Mouse (Mus musculus): ENCODE results near the gene Mcoln3. TPM values are rescaled to one million over a fixed set of nuclear protein-coding genes. Genes with fewer than 3 reads are reported as not detected.

The Mcoln3 gene
- total RNA-seq, 2 experiments from 2014 or later = not detected

- peak; percentile 54 for DNase-seq
These were observed 60.7 kb downstream of the Mcoln3 start for GRCm38 (mm10) chr3:146177748-146178582.

- no peak for DNase-seq
These were observed 63.1 kb downstream of the Mcoln3 start for GRCm38 (mm10) chr3:146180341-146180740.

GRCm38 (mm10) chr3:146180986-146181385 is 63.7 kb downstream of the Mcoln3 start:
- no peak for DNase-seq

GRCm38 (mm10) chr3:146184992-146185657 is 67.9 kb downstream of the Mcoln3 start:
- peak; percentile 12 for DNase-seq

- no peak for DNase-seq
These were observed 68.8 kb downstream of the Mcoln3 start for GRCm38 (mm10) chr3:146186033-146186432.

GRCm38 (mm10) chr3:146189933-146190332 is 72.7 kb downstream of the Mcoln3 start:
- no peak for DNase-seq

Other genes starting within 250 kb of the Mcoln3 start
- gene Bcl10, start 194.6 kb upstream of the Mcoln3 start, total RNA-seq (2021) = 1 to 10 TPM; 9.1 to 9.2 TPM
- gene 2410004B18Rik, start 179.4 kb upstream of the Mcoln3 start, total RNA-seq (2021) = 10 to 100 TPM; 14.3 to 17.9 TPM
- gene Syde2, start 129.6 kb upstream of the Mcoln3 start, total RNA-seq (2021) = 1 to 10 TPM in 1 of 2 experiments, under 1 TPM in 1; 0.92 to 1.2 TPM
- not detected for gene Wdr63, start 9.3 kb upstream of the Mcoln3 start, total RNA-seq (2021)
- gene Mcoln2, start 32.4 kb downstream of the Mcoln3 start, total RNA-seq (2021) = under 1 TPM; 0.33 to 0.35 TPM
- under 1 TPM in 1 of 2 experiments, not detected in 1; 0.28 TPM for gene Lpar3, start 103.5 kb downstream of the Mcoln3 start, total RNA-seq (2021)

All from gastrocnemius, postnatal 25 days (tissue).